Mouse (Mus musculus): ENCODE data around the gene Sltm. TPM values are rescaled to one million over a fixed set of nuclear protein-coding genes. Genes with fewer than 3 reads are reported as not detected.

Sltm gene
- total and polyA plus RNA-seq, 3 experiments: 37.6 to 94.5 (median 42.4) TPM

DNA sequence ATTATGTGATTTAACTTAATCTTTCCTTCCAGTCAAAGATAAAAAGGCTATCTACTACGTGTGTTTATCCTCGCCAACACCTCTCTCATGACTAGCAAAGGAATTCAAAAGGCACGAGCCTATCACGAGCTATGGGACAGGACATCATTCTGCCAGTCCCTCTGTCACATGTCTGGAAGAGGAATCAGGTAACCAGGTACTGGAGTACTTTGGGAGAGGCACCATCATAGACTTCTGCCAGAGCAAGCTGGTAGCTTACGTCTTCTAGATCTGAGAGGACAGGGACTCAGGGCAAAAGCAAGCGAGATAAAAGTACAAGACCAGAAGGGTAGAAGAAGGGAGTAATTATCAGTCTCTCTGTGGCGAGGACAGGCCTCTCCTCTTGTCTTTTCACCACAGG lies 30.9 kb upstream of the Sltm start:
- Histone ChIP-seq H3K9me3 (replicated peaks; ENCODE audit: low read length) (no peaks in the 10 kb centered on the region), H3K4me2 (ENCODE audit: insufficient read depth, low read depth, poor library complexity, severe bottlenecking) (no peak overlapping the region), H3K27ac (ENCODE audit: insufficient read depth, low read depth) (no peak overlapping the region), H3K9ac (ENCODE audit: insufficient read depth, low read depth) (no peak overlapping the region), H3K4me3 (replicated peaks in 1 of 3; ENCODE audit: low read depth in 2 of 3, low read length in 2 of 3, poor library complexity in 1 of 3) (no peak overlapping the region), H3K4me1 (ENCODE audit: control insufficient read depth in 1 of 2, insufficient read depth in 2 of 2) (peaks cover 0 to 4% of the 10 kb centered on the region in 2 experiments; a peak in 2 of 4 replicates), H3K79me2 (replicated peaks; ENCODE audit: control insufficient read depth, extremely low read depth, insufficient read depth, poor library complexity, severe bottlenecking) (no peaks in the 10 kb centered on the region), H3K27me3 (replicated peaks) (no peaks in the 10 kb centered on the region), H3K36me3 (replicated peaks in 1 of 2; ENCODE audit: control insufficient read depth in 1 of 2, insufficient read depth in 1 of 2, low read length in 1 of 2) (no peaks in the 10 kb centered on the region)
- dilution Hi-C loops (cut with MboI; ENCODE audit: extremely low pct_ligation_motif_present, extremely low pct_unique_long_range_greater_than_20kb, low sequenced_read_pairs) (no loop called here), in situ Hi-C loops (cut with MboI; ENCODE audit: low pct_ligation_motif_present, low pct_unique_long_range_greater_than_20kb, low sequenced_read_pairs) (loop anchor here (25.0 kb wide), 1 partner anchor 324 kb away; no protein-coding TSS in a partner anchor)
- TF ChIP-seq RAD21 (IDR thresholded peaks at IDR 0.05; ENCODE audit: low read depth, low read length) (no peak), CHD2 (IDR thresholded peaks at IDR 0.05; ENCODE audit: low read length) (no peak), SIN3A (IDR thresholded peaks at IDR 0.05; ENCODE audit: low read length) (no peak), NRF1 (IDR thresholded peaks at IDR 0.05; ENCODE audit: low read depth, low read length) (no peak), CTCF (conservative IDR thresholded peaks at IDR 0.05 in 1 of 2, IDR thresholded peaks at IDR 0.05 in 1 of 2; ENCODE audit: low read depth in 2 of 2, low read length in 2 of 2) (no peak), SMC3 (IDR thresholded peaks at IDR 0.05; ENCODE audit: low read depth, low read length) (no peak), POLR2AphosphoS2 (IDR thresholded peaks at IDR 0.05; ENCODE audit: low read depth, low read length) (no peak), JUND (conservative IDR thresholded peaks at IDR 0.05; ENCODE audit: low read depth, low read length) (no peak), ETS1 (conservative IDR thresholded peaks at IDR 0.05; ENCODE audit: low read depth, low read length) (no peak), EP300 (IDR thresholded peaks at IDR 0.05; ENCODE audit: low read length) (no peak), RCOR1 (conservative IDR thresholded peaks at IDR 0.05; ENCODE audit: low read depth, low read length) (no peak), USF2 (conservative IDR thresholded peaks at IDR 0.05; ENCODE audit: low read depth, low read length) (no peak), TCF12 (IDR thresholded peaks at IDR 0.05; ENCODE audit: low read depth, low read length) (no peak), MYC (IDR thresholded peaks at IDR 0.05; ENCODE audit: low read depth, low read length) (no peak), BHLHE40 (IDR thresholded peaks at IDR 0.05; ENCODE audit: low read depth, low read length) (no peak)
- DNase-seq (ENCODE audit: extremely low read depth): no peak

DNA sequence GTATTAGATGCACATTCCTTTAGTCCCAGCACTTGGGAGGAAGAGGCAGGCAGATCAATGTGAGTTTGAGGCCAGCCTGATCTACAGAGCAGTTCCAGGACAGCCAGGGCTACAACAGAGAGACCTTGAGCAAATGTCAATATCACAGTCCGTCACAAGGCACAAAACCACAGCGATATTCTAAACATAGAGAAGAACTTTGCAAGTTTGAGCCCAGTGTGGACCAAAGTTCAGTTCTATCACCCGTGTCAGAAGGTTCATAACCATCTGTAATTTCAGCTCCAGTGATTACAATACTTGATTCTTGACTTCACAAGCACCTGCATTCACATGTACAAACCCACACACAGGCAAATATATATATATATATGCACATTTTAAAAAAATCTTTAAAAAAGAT lies 21.9 kb upstream of the Sltm start:
- in situ Hi-C loops (cut with MboI; ENCODE audit: low pct_ligation_motif_present, low pct_unique_long_range_greater_than_20kb, low sequenced_read_pairs) (loop anchor here (25.0 kb wide), 1 partner anchor 333 kb away; no protein-coding TSS in a partner anchor), dilution Hi-C loops (cut with MboI; ENCODE audit: extremely low pct_ligation_motif_present, extremely low pct_unique_long_range_greater_than_20kb, low sequenced_read_pairs) (no loop called here)
- DNase-seq (ENCODE audit: extremely low read depth): no peak
- H3K27ac ChIP-seq (ENCODE audit: insufficient read depth, low read depth): no peak overlapping the region
- TF ChIP-seq RCOR1 (conservative IDR thresholded peaks at IDR 0.05; ENCODE audit: low read depth, low read length) (no peak), MAFK (IDR thresholded peaks at IDR 0.05; ENCODE audit: insufficient replicate concordance, low read length) (no peak), CTCF (conservative IDR thresholded peaks at IDR 0.05 in 1 of 2, IDR thresholded peaks at IDR 0.05 in 1 of 2; ENCODE audit: low read depth in 2 of 2, low read length in 2 of 2) (no peak), IRF4 (IDR thresholded peaks at IDR 0.05; ENCODE audit: low read depth, low read length) (no peak), MYC (IDR thresholded peaks at IDR 0.05; ENCODE audit: low read depth, low read length) (no peak), HCFC1 (IDR thresholded peaks at IDR 0.05; ENCODE audit: low read depth, low read length) (no peak)
- no peaks in the 10 kb centered on the region for H3K36me3 ChIP-seq (replicated peaks in 1 of 2; ENCODE audit: control insufficient read depth in 1 of 2, insufficient read depth in 1 of 2, low read length in 1 of 2)
- H3K9me3 ChIP-seq (replicated peaks; ENCODE audit: low read length): peaks cover 3% of the 10 kb centered on the region
- no peaks in the 10 kb centered on the region for H3K79me2 ChIP-seq (replicated peaks; ENCODE audit: control insufficient read depth, extremely low read depth, insufficient read depth, poor library complexity, severe bottlenecking)
- no peak overlapping the region for H3K9ac ChIP-seq (ENCODE audit: insufficient read depth, low read depth)
- H3K4me2 ChIP-seq (ENCODE audit: insufficient read depth, low read depth, poor library complexity, severe bottlenecking): no peak overlapping the region
- no peak overlapping the region for H3K4me3 ChIP-seq (replicated peaks in 1 of 3; ENCODE audit: low read depth in 2 of 3, low read length in 2 of 3, poor library complexity in 1 of 3)
- no peaks in the 10 kb centered on the region for H3K27me3 ChIP-seq (replicated peaks)
- H3K4me1 ChIP-seq (ENCODE audit: control insufficient read depth in 1 of 2, insufficient read depth in 2 of 2): peaks cover 0 to 2% of the 10 kb centered on the region in 2 experiments; a peak in 2 of 4 replicates

Data from CH12.LX (cell line).